Mouse (Mus musculus): Measurements from ENCODE around the gene Tuba3a.

GRCm38 (mm10) chr6:125309406-125309805 lies 23.6 kb upstream of the Tuba3a start:
- TF ChIP-seq ZC3H11A (IDR thresholded peaks at IDR 0.05; ENCODE audit: borderline replicate concordance, low read depth, low read length): no peak
- TF ChIP-seq ZNF384 (IDR thresholded peaks at IDR 0.05; ENCODE audit: low read depth, low read length): no peak
- TF ChIP-seq CHD2 (IDR thresholded peaks at IDR 0.05; ENCODE audit: low read depth, low read length): no peak
- no peak for TF ChIP-seq MAFK (IDR thresholded peaks at IDR 0.05; ENCODE audit: insufficient read depth, low read depth, low read length)
- no peak for TF ChIP-seq HCFC1 (IDR thresholded peaks at IDR 0.05; ENCODE audit: borderline replicate concordance, insufficient read depth, low read length)

Measured in ES-E14 (cell line).